Mouse (Mus musculus) kidney, postnatal 0 days (tissue): ENCODE measurements around the gene Eml4. TPM values are rescaled to one million over a fixed set of nuclear protein-coding genes. Genes with fewer than 3 reads are reported as not detected.

Experiments used
- ATAC-seq: fragments of 200-750 bp; cut with Nextera tagmentation; replicated peaks from 2 replicates; pipeline ENCODE4 v1.8.0; 2017; ENCODE audit warnings: low read depth, moderate number of reproducible peaks, moderate TSS enrichment, moderate library complexity; ENCODE audit not compliant: low FRiP score
- DNase-seq: peaks from one replicate; pipeline ENCODE4 v3.0.0-alpha.2; 2016; ENCODE audit warnings: low spot score
- H3K27ac ChIP-seq: fragments of 300-500 bp; sonication (generic); 2 replicates; pipeline ENCODE4 v1.5.1; 2014; ENCODE audit warnings: mild to moderate bottlenecking
- H3K27me3 ChIP-seq: fragments of 300-500 bp; sonication (generic); 2 replicates; pipeline ENCODE4 v1.6.1; 2014; ENCODE audit warnings: low read length, mixed read lengths; ENCODE audit not compliant: insufficient read depth
- H3K36me3 ChIP-seq: fragments of 300-500 bp; sonication (generic); 2 replicates; pipeline ENCODE4 v1.6.1; 2014; ENCODE audit warnings: low read length, mixed read lengths; ENCODE audit not compliant: insufficient read depth
- H3K4me1 ChIP-seq: fragments of 300-500 bp; sonication (generic); replicated peaks from 2 replicates; pipeline ENCODE4 v1.6.1; 2014; ENCODE audit warnings: antibody characterized with exemption, low read length, mixed read lengths; ENCODE audit not compliant: insufficient read depth
- H3K4me2 ChIP-seq: fragments of 300-500 bp; sonication (generic); 2 replicates; pipeline ENCODE4 v1.6.1; 2014; ENCODE audit warnings: mild to moderate bottlenecking, low read length, moderate library complexity, mixed read lengths
- H3K4me3 ChIP-seq: fragments of 300-500 bp; sonication (generic); replicated peaks from 2 replicates; pipeline ENCODE4 v1.5.1; 2014; ENCODE audit warnings: low read depth, low read length
- H3K9ac ChIP-seq: fragments of 300-500 bp; sonication (generic); 2 replicates; pipeline ENCODE4 v1.6.1; 2014; ENCODE audit warnings: low read depth, low read length
- H3K9me3 ChIP-seq: fragments of 300-500 bp; sonication (generic); replicated peaks from 2 replicates; pipeline ENCODE4 v1.6.1; 2016; ENCODE audit warnings: low read length, inconsistent platforms, mixed read lengths
- CTCF ChIP-seq: IDR thresholded peaks from 2 replicates; pipeline ENCODE4 v1.5.1; 2016; ENCODE audit warnings: antibody characterized with exemption, low read depth, mild to moderate bottlenecking, moderate library complexity
- WGBS: fragments of 180-500 bp; shearing (Covaris S2); extraction: QIAGEN DNeasy Blood & Tissue Kit; methylation state at CpG from one replicate; pipeline ENCODE4 v1.1.7; 2014; 5-methylcytosine and 5-hydroxymethylcytosine counted together
- polyA plus RNA-seq: library from polyadenylated mRNA; unstranded; fragments of >200 nt; fragmentation: Nextera tagmentation; extraction: Ambion mirVana; gene quantifications from 2 replicates; pipeline ENCODE4 v1.2.1, GENCODE M21; 2015

Eml4 gene
- polyA plus RNA-seq, 1 experiment from 2014 or later, result 19.0 TPM

- DNase-seq, result peak; percentile 93
- Histone ChIP-seq H3K27me3 (no peaks in the 10 kb centered on the region), H3K4me3 (no peak overlapping the region; the same call in 1 of the 2 replicates), H3K9me3 (no peaks in the 10 kb centered on the region), H3K4me2 (peak overlapping the region; percentile 44), H3K4me1 (peaks cover 39% of the 10 kb centered on the region), H3K9ac (no peak overlapping the region), H3K27ac (peak overlapping the region; percentile 87), H3K36me3 (no peaks in the 10 kb centered on the region)
- ATAC-seq, result peak; percentile 57
- no peak for TF ChIP-seq CTCF
- 20% methylated on average over 17 of the region's 17 CpGs for WGBS
Measured at GRCm38 (mm10) chr17:83527651-83528381, 177.1 kb downstream of the Eml4 start.

Other genes with a start within 250 kb of the Eml4 start
- gene Pkdcc, start 135.6 kb upstream of the Eml4 start, polyA plus RNA-seq, result 28.5 and 29.1 TPM in 2 replicates
- gene Cox7a2l, start 166.4 kb downstream of the Eml4 start, polyA plus RNA-seq, result 258 and 279 TPM in 2 replicates